Mouse (Mus musculus) ovary, postnatal 14 days (tissue): ENCODE results near the gene Zp2.

Experiments used
- DNase-seq: peaks from one replicate; pipeline ENCODE4 v3.0.0; 2022; ENCODE audit warnings: low spot score

Zp2 gene

GRCm38 (mm10) chr7:120145191-120145590 is at the start of gene Zp2:
Zp2 (minus strand) TSS chr7:120145291.
- no peak for DNase-seq

- no peak for DNase-seq
Measured at GRCm38 (mm10) chr7:120192816-120193215, 47.7 kb upstream of the Zp2 start.

- no peak for DNase-seq
Measured at GRCm38 (mm10) chr7:120192207-120192606, 47.1 kb upstream of the Zp2 start.

GRCm38 (mm10) chr7:120190150-120190665 is 45.1 kb upstream of the Zp2 start:
- no peak for DNase-seq

GRCm38 (mm10) chr7:120189369-120190149 is 44.5 kb upstream of the Zp2 start:
- DNase-seq = no peak

GRCm38 (mm10) chr7:120188946-120189345 is 43.9 kb upstream of the Zp2 start:
- DNase-seq = no peak

- DNase-seq = no peak
Measured at GRCm38 (mm10) chr7:120182891-120183290, 37.8 kb upstream of the Zp2 start.

GRCm38 (mm10) chr7:120181401-120182230 is 36.5 kb upstream of the Zp2 start:
- DNase-seq = no peak

- no peak for DNase-seq
Measured at GRCm38 (mm10) chr7:120180547-120180946, 35.5 kb upstream of the Zp2 start.

GRCm38 (mm10) chr7:120178935-120179334 is 33.8 kb upstream of the Zp2 start:
- DNase-seq = no peak

GRCm38 (mm10) chr7:120177611-120178010 is 32.5 kb upstream of the Zp2 start:
- DNase-seq = no peak

GRCm38 (mm10) chr7:120174723-120175504 is 29.8 kb upstream of the Zp2 start:
- no peak for DNase-seq

- no peak for DNase-seq
Measured at GRCm38 (mm10) chr7:120173603-120174244, 28.6 kb upstream of the Zp2 start, which contains the start of gene Anks4b. Anks4b (plus strand) TSS chr7:120173858.

GRCm38 (mm10) chr7:120172188-120172700 is 27.2 kb upstream of the Zp2 start:
- no peak for DNase-seq

GRCm38 (mm10) chr7:120163581-120164251 is 18.6 kb upstream of the Zp2 start:
- DNase-seq = no peak

- no peak for DNase-seq
Measured at GRCm38 (mm10) chr7:120158121-120158613, 13.1 kb upstream of the Zp2 start.

GRCm38 (mm10) chr7:120157575-120158061 is 12.5 kb upstream of the Zp2 start:
- DNase-seq = no peak

- no peak for DNase-seq
Measured at GRCm38 (mm10) chr7:120156841-120157409, 11.8 kb upstream of the Zp2 start.

- no peak for DNase-seq
Measured at GRCm38 (mm10) chr7:120150898-120151297, 5.8 kb upstream of the Zp2 start.

- DNase-seq = no peak
Measured at GRCm38 (mm10) chr7:120150257-120150656, 5.2 kb upstream of the Zp2 start.
